Mouse (Mus musculus): ENCODE measurements around the gene Avpr2. TPM values are rescaled to one million over a fixed set of nuclear protein-coding genes. Genes with fewer than 3 reads are reported as not detected.

Gene Avpr2
- not detected for total RNA-seq (2021)
- long read RNA-seq, experiment 1 = 0 reads
- long read RNA-seq, experiment 2 = 0 reads

DNA sequence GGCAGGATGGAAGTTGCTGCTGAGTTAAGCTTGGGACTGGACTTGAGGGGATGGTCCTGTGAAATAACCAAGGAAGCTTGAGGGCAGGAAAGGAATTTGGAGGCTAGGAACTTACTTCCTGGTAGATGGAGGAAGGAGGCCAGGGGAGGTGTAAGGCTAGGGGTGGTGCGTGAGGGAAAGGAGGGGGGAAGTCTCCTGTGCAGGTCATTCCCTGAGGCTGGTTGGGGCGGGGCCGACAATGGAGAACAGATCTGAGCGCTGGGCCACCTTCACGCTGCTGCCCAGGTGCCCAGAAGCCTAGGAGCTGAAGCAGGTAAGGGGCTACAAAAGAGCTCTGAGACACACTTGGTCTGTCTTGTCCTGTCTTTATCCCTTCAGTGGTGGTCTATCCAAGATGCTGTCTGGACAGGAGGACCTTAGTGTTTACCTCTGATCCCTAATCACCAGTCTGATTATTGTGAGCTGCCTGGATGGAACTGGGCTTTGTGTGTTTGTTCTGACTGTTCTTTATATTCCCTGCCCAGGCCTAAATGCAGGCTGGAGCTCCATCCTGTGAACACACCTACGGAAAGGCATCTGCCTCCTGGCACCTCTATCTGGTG is at the start of gene Avpr2:
Gene Avpr2, plus strand, starts transcription at position 552 of the 602 bp plus-strand sequence.
- no peak for DNase-seq (ENCODE audit: low spot score in 2 of 2)

DNA sequence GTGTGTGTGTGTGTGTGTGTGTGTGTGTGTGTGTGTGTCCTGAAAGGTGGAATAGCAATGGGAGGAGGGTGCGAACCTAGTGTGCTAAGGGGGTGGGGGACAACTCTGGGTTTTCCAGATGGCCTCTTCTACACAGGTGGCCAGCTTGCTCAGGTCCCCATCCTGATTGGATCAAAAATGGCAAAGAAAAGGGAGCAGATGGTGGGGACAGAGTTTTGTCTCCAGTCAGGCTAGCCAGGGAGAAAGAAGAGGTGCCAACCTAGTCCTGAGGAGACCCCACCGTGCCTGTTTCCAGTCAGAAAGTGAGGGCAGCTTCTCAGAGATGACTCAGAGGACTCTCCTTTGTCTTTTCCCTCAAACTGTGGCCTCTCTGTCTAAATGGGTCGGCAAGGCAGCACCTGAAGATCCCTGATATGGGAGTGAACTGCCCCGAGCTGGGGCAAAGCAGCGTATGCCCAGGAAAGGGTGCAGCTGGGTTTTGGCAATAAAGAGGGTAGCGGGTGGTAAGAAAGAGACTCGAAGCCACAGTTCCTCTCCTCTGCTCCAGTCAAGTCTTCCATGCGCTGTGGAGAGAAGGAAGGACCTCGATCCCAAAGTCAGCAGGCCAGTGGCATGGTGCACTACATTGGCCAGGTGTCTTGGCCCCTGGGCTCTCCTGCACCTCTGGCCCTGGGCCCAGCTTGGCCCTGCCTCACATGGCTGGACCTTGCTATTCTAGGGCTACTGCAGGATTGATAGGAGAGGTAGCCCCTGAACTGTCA is 37.4 kb upstream of the Avpr2 start:
- DNase-seq (ENCODE audit: low spot score in 2 of 2) = no peak

DNA sequence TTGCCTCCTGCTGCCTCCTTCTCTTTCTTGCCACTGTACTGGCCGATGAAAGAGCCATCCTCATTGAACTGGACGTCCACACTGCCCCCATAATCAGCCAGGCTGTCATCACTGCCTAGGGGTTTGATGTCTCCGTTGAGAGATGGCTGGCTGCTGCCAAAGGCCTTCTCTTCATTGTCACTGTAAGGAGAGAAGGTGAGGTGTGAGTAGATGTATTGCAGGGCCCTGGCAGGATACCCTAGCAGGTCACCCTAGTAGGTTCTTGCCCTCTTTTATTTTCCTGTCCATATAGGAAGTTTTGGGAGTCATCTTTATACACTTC is 36.9 kb upstream of the Avpr2 start:
- DNase-seq (ENCODE audit: low spot score in 2 of 2) = no peak

DNA sequence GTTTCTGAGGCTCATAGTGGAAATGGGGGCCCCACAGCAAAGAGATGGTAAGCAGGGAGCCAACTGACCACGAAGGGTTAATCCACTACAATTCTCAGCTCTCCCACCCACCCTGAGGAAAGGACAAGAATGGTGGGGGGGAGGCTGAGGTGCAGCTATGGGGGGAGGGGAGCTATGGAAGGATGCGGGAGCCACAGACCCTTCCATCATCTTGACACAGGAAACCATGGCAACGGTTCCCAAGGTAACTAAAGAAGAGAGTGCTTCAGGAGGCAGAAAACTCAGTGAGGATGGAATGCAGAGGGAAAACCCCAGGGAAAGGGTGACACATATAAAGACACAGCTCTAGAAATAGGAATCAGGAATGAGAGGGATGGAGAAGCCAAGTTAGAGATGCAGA is 27.2 kb upstream of the Avpr2 start:
- no peak for DNase-seq (ENCODE audit: low spot score in 2 of 2)

DNA sequence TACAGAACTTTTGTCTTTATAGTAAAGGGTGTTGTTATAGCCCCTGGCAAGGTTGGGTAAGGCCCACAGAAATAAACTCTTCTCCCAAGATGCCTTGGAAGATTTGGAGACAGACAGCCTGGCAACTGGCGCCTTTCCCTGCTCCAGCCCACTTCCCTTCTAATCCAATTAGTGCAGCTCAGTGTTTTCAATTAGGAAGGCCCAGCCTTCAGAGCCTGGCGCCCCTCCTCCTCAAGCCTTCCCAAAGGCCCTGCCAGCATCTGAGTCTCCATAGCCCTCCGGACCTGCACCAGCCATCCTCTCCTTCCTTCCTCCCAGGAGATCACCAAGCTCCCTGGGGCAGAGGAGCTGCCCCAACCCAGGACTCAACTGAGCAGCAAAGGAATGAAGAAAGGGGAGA is 24.6 kb upstream of the Avpr2 start:
- DNase-seq (ENCODE audit: low spot score in 2 of 2) = no peak

DNA sequence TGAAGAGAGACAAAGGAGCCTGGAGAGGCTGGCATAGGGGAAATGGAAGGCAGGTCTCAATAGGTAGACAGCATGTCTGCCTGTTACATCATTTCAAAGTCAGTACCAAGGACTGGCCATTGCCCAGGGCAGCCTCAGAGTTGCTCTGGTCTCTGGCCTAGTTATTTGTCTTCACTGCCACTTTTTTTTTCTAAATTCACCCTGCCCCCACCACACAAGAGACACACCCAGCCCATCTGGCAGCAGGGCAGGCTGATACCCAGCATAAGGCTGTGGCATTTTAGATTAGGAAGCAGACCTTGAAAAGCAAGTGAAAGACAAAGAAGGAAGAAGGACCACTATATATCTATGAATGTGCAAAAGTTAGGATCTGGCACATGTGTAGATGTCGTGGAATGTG is 24.1 kb upstream of the Avpr2 start:
- no peak for DNase-seq (ENCODE audit: low spot score in 2 of 2)

DNA sequence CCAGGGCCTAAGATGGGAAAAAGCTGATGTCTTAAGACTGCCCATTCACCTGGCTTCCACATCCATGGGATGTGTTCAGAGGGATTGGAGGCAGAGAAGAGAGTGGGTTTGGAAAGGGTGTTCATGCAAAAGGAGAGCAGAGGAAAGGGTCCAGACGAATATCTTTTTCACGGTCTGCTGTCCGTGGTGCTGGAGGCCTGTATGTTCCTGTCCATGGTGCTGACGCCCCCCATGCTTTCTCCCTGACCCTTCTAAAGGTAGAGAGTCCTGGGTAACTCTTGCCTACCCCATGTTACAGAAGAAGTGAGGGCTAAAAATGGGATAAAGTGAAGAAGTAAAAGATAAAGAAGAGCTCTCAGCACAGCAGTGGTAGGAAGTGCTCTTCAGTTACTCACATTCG is 22.6 kb upstream of the Avpr2 start:
- no peak for DNase-seq (ENCODE audit: low spot score in 2 of 2)

DNA sequence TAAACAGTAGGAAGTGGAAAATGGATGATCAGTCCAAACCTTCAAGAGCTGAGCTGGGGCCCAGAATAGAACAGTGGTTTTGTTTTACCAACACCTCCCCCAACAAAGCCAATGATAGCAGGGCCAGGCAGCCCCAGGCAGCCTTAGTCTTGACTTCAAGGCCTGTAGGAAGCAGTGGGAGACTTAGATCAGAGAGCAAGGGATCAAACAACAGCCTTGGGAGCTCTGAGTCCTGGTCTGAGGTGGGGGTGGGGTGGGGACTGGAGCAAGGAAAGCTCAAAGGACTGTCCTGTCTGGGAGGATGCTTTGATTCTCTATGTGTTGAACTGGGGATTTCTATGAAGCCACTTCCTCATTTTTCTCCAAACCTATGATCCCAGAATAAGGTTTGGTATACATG is 20.4 kb upstream of the Avpr2 start:
- DNase-seq (ENCODE audit: low spot score in 2 of 2) = no peak

DNA sequence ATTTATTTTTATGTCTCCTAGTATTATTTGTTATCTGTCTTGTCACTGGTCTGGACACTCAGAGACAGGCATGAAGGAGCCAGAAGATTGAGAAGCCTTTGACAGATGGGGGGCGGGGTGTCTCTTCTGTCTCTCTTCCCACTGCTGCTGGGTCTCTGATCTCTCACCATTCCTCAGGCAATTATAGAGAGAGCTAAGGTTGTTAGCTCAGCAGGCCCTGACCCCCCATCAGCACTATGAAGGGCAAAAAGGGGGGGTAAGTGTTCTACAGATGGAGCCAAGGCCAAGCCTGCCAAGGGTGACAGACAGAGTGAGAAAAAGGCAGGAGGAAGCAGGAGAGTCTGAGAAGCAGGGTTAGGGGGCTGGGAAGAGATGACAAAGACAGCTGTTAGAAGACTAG is 19.9 kb upstream of the Avpr2 start:
- no peak for DNase-seq (ENCODE audit: low spot score in 2 of 2)

DNA sequence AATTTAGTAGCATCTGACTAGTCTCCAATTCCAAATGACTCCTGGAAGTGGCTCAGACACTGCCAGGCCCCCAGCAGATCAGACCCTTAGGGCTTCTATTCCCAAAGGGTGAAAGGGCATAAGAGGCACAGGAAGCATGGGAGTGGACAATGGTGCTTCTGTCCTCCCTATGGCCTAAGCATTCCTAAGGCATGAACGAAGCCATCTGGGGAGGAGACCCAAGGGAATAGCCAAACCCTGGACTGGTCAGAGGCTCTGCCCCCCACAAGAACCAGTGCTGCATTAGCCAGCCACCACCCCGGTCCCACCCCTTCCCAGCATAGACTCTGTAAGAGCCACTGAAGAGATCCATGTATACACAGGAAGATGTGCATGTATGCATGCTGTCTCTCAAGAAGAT is 16.0 kb upstream of the Avpr2 start:
- no peak for DNase-seq (ENCODE audit: low spot score in 2 of 2)

DNA sequence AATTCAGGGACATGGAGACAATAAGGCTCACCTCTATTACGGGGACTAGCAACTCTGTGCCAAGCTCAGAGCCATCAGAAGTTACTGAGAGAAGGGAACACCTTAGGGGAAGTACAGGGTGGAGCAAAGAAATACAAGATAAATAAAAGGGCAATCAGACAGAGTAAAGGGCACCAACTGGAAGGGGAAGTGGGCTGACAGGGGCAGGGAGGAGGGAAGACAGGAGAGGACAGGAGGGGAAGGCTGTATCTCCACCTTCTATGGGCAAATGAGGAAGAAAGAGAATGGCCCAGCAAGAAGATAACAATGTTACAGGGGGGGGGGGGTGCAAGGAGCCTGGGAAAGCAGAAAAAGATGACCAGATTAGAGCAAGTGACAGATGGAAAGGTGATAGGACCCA is 14.9 kb upstream of the Avpr2 start:
- DNase-seq (ENCODE audit: low spot score in 2 of 2) = no peak

DNA sequence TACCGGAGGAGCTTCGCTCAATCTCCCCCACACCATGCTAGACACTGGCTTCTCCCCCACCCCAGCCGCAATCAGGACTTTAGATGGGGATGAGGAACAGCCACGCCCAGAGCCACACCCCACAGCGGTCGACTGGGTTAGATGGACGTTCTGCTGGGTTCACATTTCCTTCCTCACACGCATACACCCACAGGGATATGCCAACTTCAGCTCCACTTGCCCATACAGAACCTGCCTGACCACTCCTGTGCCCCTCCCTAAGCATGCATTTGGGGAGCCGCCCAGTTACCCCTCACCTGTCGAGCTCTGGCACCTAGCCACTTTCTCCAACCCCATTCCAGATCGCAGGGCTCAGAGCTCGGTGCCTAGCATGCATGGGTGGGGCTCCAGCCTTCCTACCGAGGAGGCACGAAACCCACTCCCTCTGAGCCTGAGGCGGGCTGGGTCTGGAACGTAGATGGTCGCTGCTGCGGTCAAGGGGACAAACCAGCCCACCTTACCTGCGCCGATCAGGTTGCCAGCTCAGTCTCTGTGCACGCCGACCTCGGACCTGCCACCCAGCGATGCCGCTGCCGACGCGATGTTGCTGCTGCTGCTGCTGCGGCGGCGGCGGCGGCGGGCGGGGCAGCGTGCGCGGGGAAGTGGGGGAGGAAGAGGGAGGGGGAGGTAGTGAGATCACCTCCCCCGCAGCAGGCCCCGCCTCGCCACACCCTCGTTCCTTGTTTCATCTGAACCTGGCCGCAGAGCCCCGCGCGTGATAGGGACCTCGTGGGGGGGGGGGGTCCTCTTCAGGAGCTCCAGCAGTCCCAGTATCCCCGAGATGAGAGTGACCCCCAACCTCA is 11.5 kb upstream of the Avpr2 start:
- peak in 1 of 2 experiments; percentile 11 for DNase-seq (ENCODE audit: low spot score in 2 of 2)

DNA sequence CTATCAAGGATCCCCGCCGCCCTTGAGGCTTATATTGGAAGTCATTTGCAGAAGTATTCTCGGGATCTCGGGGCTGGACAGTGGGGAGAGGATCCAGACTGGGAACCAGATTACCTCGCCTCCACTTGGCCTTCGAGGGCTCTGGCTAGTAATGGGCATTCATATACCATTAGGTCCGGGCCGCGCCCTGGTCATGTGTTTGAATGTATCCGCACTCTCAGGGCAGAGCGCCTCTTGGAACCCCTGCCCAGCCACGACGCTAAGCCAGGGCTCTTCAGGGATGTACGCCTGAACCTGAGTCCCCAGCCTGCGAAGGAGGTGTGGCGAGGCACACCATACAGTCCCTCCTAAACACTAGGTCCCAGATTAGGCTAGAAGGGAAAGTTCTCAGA is 10.9 kb upstream of the Avpr2 start:
- DNase-seq (ENCODE audit: low spot score in 2 of 2) = no peak

DNA sequence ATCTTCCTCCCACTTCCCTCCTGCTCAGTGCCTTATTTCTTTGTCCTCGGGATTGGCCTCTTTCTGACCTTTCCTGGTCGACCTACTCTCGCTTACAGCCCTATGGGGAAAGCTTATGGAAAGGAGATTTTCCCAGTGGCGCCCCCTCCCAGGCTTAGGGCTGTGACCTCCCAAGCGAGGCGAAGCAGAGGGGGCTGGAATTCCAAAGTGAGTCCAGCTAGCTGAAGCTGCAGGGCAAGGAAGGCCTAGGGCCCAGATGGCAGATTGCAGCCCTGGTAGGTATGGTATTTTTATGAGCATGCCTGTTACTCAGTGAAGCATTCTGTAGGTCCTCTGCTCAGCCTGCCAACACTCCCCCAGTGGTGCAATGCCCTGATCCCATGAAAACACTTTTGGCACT is 10.4 kb upstream of the Avpr2 start:
- DNase-seq (ENCODE audit: low spot score in 2 of 2) = no peak

DNA sequence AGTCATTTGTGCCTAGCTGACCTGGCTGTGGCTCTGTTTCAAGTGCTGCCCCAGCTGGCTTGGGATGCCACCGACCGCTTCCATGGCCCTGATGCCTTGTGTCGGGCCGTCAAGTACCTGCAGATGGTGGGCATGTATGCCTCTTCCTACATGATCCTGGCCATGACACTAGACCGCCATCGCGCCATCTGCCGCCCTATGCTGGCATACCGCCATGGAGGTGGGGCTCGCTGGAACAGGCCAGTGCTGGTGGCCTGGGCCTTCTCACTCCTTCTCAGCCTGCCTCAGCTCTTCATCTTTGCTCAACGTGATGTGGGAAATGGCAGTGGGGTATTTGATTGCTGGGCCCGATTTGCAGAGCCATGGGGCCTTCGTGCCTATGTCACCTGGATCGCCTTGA is 931 bp downstream of the Avpr2 start:
- DNase-seq (ENCODE audit: low spot score in 2 of 2) = no peak

DNA sequence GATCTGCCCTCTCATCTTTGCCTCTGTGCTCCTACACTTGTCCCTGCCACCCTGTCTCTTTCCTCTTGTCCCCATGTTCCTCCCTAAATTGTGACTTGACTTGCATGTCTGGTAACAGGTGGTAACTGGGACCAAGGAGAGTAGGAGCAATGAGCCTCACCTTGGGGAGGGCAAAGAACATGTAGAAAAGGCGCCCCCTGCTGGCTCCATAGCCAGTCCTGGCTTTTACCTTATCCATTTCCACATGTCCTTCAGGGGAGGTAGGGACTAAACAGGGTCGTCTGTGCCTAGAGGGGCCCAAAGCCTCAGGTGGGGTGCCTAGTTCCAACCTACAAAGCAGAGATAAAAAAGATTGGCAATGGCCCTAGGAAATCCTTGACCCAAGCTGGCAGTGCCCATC is 3.8 kb downstream of the Avpr2 start, which contains the start of gene L1cam:
Gene L1cam, minus strand, starts transcription at position 387 of the 400 bp plus-strand sequence.
- DNase-seq (ENCODE audit: low spot score in 2 of 2) = peak in 1 of 2 experiments; percentile 20

DNA sequence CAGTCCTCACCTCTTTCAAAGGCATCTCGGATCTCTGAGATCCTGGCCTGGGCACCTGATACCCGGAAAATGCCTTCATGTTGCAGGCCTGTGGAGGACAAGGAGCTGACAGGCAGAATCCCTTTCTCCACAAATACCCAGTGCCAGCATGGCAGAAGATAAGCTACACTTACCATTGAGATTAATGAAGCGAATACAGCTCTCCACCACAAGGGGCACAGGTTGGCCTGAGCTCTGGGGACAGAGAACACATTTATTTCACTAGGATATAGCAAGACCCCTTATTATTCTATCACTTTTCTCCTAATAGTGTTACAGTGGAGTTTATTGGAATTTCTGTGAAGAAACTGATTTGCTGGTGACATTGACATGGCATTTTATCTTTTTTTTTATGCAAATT is 6.1 kb downstream of the Avpr2 start:
- no peak for DNase-seq (ENCODE audit: low spot score in 2 of 2)

DNA sequence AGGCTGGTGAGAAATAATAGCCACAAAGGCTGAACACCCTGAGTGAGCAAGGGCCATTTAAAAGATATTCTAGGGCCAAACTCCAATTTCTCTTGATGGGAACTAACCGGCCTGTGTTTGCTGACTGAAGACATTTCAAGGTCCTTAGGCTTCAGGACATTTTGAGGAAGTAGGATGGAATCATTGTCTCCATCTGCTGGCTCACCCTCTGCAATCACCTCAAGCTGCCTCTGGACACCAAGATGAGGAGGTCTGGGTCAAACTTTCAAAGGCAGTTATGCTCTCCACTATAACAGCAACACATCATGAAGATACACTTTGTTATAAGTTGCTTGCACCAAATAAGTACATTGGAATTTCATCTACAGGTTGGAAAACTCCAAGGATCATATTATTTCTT is 18.1 kb downstream of the Avpr2 start:
- no peak for DNase-seq (ENCODE audit: low spot score in 2 of 2)

DNA sequence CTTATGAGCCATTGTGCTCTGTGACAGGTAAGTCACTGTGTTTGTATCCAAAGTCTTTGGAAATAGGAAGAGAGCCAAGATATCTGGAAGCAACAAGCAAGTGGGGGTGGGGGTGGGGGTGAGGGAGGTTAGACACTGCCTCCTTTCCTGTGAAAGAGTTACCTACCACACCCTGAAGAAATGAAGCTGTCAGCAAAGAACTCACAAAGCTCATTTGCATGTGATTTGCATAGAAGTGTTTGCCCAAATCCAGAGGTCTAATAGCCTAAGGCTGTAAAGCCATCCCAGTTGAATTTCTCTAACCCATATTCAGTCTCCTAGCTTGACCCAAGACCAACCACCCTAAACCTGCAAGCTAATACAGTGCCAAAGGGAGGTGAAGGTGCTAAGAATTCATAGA is 18.5 kb downstream of the Avpr2 start:
- no peak for DNase-seq (ENCODE audit: low spot score in 2 of 2)

DNA sequence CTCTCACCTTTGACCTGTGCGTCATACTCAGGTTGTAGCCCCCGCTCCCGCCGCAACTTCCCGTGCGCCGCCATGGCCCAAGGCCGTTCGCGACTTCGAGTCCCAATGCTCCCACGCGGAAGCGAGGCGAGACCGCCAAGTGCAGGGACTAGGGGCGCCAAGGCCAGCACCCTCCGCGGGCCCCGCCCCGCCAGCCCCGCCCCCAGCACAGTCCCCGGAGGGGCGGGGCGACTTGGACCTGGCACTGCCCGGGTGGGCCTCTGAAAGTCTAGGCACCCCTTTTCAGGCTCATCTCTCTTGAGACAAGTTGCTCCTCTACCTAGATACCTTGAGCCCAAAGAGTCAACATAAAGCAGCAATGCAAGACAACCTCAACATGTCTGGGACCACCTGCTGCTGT is 19.3 kb downstream of the Avpr2 start:
- peak in 1 of 2 experiments; percentile 11 for DNase-seq (ENCODE audit: low spot score in 2 of 2)

DNA sequence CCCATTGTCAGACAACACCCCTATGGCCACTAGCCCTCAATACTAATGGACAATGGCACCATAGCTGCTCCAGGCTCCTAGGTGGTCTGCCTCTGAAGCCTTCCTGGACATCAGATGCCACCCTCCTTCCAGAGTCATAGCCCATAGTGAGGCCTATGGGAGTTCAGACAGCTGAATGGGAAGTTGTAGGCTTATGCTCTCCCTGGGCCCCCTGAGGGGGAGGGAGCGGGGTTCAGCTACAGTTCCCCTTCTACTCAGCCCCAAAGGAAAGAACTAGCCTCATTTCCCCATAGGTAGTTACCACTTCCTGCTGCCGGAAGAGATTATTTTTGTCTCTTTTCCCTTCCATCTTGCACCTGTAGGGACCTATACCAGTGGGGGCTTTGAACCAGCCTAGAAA is 19.7 kb downstream of the Avpr2 start:
- no peak for DNase-seq (ENCODE audit: low spot score in 2 of 2)
